Mouse (Mus musculus) urinary bladder, postnatal 4 days (tissue): Measurements from ENCODE around the gene Mmp14.

Experiments used
- DNase-seq, 2 experiments: peaks; one replicate each; pipeline ENCODE4 v3.0.0; 2021 to 2022; ENCODE audit warnings: low spot score in 2 of 2

The Mmp14 gene

GRCm38 (mm10) chr14:54433941-54434531 lies 2.6 kb downstream of the Mmp14 start:
- no peak for DNase-seq

- DNase-seq: no peak
These were observed 3.9 kb downstream of the Mmp14 start for GRCm38 (mm10) chr14:54435194-54435918.

- DNase-seq: no peak
These were observed 7.7 kb downstream of the Mmp14 start for GRCm38 (mm10) chr14:54439155-54439554.

GRCm38 (mm10) chr14:54439610-54440009 lies 8.2 kb downstream of the Mmp14 start:
- no peak for DNase-seq

DNA sequence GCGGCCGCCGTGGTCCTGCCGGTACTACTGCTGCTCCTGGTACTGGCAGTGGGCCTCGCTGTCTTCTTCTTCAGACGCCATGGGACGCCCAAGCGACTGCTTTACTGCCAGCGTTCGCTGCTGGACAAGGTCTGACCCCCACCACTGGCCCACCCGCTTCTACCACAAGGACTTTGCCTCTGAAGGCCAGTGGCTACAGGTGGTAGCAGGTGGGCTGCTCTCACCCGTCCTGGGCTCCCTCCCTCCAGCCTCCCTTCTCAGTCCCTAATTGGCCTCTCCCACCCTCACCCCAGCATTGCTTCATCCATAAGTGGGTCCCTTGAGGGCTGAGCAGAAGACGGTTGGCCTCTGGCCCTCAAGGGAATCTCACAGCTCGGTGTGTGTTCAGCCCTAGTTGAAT lies 9.1 kb downstream of the Mmp14 start:
- no peak for DNase-seq

GRCm38 (mm10) chr14:54441365-54441764 lies 10.0 kb downstream of the Mmp14 start:
- no peak for DNase-seq

DNA sequence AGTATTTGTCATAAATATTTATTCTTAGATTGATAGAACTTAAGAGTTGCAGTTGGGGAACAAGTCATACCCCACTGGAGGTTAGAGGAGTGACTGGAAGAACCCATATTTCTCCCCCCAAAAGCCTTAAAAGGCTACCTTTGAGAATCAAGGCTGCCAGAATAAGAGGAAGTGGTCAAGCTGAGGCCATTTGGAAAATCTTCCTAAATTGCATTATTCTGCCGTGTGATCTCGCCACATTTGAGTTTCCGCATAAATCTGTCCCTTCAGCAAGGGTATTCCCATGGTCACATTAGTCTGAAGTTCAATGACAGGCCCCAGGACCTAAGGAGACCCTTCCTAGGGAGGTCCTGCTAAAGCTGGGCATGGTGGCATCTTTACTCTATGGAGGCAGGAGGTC lies 11.1 kb downstream of the Mmp14 start:
- DNase-seq: no peak

- peak; percentile 75 to 78 for DNase-seq
These were observed 11.8 kb downstream of the Mmp14 start for GRCm38 (mm10) chr14:54443196-54443595.

DNA sequence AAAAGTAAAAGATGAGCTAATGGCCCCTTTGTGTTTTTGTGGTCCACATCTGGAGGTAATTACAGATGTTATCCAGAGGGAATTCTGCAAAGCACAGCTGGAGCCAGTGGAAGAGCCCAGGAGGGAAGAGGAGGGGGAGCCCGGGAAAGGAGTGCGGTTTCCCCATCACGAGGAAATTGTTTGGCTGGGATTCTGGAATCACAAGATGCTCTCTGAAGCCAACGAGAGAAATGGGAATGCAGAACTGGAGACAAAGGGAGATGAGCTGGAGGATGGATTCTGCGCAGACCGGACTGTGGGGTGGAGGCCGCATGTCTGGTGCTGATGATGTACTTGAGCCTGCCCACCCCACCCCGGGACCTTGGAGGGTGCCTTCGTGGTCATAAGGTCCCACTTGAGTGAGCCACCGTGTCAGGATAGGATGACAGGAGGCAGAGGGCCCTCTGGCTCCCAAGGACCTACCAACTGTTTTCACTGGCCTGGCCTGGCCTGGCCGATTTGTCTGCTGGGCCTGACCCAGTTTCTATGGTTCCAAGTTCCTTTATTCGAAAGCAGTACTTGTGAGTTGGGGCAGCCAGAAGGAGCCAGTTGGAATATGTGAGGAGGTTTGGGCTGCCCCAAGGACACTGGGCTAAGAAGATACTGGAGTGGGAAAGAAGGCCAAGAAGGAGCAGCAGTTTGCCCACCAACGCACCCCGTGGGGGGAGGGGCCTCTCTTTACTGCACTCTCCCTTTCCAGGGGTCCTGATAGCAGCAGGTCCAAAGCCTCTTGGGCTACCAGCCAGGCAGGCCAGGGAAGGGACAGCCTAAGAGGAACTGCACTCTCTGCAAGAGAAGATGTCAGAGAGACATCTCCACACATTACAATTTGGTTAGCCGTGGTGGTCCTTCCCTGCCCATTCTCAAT lies 12.6 kb downstream of the Mmp14 start:
- peak; percentile 67 to 74 for DNase-seq

DNA sequence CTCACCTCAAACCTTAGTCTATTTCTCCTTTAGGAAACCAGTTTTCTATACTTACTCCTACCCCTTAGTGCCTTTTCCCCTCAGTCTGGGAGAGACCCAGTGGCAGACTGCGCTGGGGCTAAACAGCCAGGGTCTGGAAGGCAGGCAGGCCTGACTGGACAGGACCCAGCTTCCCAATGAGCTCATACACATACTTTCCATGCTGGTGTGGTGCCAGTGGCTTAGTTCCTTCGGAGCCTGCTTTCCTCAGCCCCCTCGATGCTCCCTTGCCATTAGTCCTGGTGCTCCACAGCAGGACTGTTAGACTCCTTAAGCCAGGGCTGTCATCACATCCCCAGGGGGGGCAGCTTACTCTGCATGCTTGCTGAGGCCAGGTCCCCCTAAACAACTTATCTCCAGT lies 14.1 kb downstream of the Mmp14 start:
- DNase-seq: peak in 1 of 2 experiments; percentile 68

GRCm38 (mm10) chr14:54453566-54453965 lies 22.2 kb downstream of the Mmp14 start:
- no peak for DNase-seq

DNA sequence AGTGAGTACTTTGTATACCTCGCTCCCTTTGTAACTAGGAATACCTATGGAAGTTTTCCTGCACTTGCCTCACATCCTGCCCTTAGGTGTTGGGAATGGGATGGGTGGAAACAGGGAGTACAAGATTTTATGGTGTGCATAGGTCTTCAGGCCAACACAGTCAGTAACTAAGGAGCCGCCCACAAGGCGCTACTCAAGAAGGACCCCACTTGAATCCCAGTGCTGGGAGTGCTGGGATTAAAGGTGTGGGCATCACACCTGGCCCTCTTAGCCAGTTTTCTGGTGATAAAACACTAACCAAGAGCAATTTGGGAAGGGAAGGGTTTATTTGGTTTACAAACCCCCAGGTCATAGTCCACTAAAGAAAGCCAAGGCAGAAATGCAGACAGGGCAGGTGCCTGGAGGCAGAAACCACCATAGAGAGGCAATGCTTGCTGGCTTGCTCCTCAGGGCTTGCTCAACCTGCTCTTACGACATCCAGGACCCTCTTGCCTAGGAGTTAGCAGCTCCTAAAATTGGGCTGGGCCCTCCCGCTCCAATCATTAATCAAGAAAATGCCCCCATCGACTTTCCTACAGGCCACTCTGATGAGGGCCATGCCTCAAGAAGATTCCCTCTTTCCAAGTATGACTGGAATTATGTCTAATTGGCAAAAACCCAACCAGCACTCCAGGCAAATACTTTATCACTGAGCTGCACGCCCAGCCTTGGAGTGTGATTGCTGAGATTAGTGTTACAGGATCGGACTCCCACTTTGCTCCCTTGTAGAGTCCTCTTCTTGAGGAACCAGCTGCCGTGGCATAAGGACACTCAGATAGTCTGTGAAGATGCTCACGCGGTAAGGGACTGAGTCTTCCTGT lies 23.5 kb downstream of the Mmp14 start:
- no peak for DNase-seq

DNA sequence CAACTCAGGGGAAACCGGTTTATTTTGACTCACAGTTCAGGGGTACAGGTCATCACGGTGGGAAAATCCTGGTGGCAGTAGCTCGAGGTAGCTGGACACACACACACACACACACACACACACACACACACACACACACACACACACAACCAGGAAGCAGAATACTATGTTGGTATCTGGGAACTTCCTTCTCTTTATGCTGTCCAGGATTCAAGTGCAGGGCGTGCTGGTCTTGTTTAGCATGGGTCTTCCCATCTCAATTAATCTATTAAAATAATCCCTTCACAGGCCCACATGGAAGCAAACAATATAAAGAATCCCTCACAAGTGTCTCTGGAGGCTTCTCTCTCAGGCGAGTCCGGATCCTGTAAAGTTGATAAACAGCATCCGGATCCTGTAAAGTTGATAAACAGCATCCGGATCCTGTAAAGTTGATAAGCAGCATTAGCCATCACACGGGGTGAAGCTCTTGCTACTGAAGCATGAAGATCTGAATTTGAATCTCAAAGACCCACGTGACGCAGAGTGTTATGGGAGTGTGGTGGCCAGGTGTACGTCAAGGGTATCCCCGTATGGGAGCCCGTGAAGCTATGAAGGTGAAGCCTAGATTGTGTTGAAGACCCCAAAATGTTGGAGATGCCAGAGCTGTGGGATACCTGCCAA lies 26.6 kb downstream of the Mmp14 start:
- DNase-seq: no peak

DNA sequence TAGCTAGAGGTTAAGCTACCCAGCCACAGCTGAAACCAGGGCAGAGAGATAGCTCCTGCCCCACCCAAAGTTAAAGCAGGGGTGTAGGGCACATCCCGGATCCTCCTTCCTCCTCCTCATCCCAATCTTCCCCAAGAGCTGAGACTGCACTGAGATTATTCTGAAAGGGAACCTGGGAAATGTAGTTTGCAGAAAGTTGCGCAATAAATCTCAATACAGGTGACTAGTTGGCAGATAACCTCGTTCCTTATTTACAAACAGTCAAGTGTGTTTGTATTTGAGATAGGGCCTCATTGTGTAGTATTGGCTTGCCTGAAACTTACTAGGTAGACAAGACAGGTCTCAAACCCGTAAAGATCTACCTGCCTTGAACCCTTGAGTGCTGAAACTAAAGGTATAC lies 30.7 kb downstream of the Mmp14 start:
- DNase-seq: no peak

GRCm38 (mm10) chr14:54463108-54463958 lies 31.9 kb downstream of the Mmp14 start:
- DNase-seq: no peak

DNA sequence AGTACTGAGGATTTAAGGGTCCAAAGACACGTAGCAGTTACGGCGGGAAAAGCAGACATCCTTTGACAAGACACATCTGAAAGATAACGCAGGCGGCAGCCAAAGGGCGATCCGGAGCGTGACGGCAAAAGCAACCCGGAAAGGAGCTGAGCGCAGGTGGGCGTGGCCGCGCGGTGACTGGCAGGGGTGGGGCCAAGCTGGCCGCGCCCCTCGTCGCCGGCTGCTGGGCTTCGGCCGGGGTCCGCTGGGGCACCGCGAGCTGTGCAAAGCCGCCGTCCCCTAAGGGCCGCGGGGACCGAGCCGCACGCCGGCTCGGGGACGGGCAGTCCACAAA lies 32.5 kb downstream of the Mmp14 start, which contains the start of gene Lrp10:
Lrp10 (plus strand) TSS at position 179 of the 334 bp plus-strand sequence.
- DNase-seq: peak; percentile 84 to 91

- peak in 1 of 2 experiments; percentile 54 for DNase-seq
These were observed 33.0 kb downstream of the Mmp14 start for GRCm38 (mm10) chr14:54464293-54465005.

- DNase-seq: no peak
These were observed 40.1 kb downstream of the Mmp14 start for GRCm38 (mm10) chr14:54471467-54471866.

- DNase-seq: no peak
These were observed 41.3 kb downstream of the Mmp14 start for GRCm38 (mm10) chr14:54472671-54473070.
